Mouse (Mus musculus) retina, adult 2 months (tissue): Measurements from ENCODE around the gene Hs3st1.

ENCODE experiments used
- DNase-seq: peaks from one replicate; pipeline ENCODE4 v3.0.0-alpha.2; 2012; ENCODE audit warnings: low read depth, low spot score

The Hs3st1 gene

GRCm38 (mm10) chr5:39643260-39643923 is 111.9 kb downstream of the Hs3st1 start:
- DNase-seq = no peak

- no peak for DNase-seq
Observed at GRCm38 (mm10) chr5:39642222-39642770, 113.0 kb downstream of the Hs3st1 start.

DNA sequence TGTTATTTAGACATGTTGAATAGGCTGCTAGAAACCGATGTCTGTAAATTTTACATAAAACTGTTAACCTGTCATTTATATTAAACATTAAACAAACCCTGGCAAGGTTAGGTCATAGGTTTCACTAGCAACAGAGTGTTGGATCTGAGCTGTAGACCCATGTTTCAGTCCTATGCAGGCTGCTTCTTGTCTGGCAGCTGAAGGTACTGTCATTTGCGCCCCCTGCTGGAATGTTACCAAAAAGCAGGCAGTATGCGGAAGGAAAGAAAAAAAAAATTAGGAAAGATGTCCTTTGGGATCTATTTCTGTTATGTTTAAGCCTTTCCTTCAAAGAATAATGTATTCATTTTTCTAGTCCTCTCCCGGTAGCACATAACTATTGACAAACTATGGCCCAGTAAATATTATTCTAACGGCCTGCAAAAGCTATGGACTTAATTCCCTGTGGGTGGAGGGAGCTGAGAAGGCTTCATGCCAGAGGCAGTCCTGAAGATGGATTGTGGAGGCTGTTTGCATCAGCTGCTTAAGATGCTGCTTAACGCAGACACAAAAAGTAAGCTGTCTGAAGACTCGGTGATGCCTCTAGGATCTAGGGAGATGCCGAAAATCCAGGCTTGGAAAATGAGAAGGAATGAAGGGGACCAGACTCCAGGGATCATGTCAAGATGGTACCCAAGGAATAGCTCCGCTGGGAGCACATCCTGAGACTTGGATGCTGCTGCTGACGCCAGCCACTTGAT is 115.7 kb downstream of the Hs3st1 start:
- no peak for DNase-seq

DNA sequence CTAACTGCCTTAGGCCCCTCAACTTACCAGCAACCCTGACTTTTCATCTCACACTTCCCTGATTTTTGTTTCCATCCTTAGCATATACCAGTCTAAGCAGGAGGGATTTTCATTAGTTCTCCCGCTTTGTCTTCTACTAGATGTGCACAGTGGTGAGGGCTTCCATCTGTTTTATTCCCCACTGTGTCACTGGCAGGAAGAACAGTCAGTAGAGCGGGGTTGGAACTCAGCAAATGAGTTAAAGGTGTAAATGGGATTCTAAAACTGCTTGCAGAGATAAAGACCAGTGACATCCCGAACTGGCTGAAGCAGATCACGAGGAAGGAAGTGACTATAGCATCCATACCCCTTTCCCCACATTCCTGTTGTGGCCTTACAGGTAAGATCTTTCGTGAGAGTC is 116.3 kb downstream of the Hs3st1 start:
- no peak for DNase-seq

GRCm38 (mm10) chr5:39637874-39638273 is 117.4 kb downstream of the Hs3st1 start:
- DNase-seq = no peak

- DNase-seq = no peak
Observed at GRCm38 (mm10) chr5:39636090-39636489, 119.2 kb downstream of the Hs3st1 start.

DNA sequence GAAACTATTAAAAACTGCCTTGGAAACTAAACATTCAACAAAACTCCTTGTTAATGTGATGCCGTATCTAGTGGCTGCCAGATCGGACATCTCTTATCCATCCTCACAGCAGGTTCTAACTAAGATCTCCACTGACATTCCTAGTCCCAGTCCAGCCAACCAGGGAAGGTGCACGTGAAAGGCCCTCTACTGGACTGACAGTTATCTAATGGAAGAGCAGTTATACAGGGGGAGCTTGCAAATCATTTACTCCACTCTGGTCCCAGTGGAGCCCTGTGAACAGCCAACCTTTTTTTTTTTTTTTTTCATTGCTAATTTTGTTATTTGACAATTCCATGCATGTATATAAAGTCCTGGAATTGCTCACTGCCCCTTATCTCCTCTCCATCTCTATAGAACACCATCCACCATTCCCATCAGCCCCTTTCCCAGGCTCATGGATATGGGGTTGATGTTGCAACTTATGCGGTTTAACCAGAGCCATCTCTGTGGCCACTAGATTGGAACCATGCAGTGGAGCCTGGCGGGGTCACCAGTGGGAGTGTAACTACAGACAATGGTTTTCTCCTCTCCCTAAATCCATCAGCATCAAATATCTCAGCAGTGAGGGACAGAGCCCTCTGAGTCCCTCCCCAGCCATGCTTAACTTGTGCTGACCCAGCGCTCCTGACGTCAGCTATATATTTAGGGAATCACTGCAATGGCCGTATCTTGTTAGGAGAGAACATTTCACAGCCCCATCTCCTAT is 120.8 kb downstream of the Hs3st1 start:
- no peak for DNase-seq

- DNase-seq = no peak
Observed at GRCm38 (mm10) chr5:39633206-39633605, 122.1 kb downstream of the Hs3st1 start.

- DNase-seq = no peak
Observed at GRCm38 (mm10) chr5:39630841-39631240, 124.4 kb downstream of the Hs3st1 start.

DNA sequence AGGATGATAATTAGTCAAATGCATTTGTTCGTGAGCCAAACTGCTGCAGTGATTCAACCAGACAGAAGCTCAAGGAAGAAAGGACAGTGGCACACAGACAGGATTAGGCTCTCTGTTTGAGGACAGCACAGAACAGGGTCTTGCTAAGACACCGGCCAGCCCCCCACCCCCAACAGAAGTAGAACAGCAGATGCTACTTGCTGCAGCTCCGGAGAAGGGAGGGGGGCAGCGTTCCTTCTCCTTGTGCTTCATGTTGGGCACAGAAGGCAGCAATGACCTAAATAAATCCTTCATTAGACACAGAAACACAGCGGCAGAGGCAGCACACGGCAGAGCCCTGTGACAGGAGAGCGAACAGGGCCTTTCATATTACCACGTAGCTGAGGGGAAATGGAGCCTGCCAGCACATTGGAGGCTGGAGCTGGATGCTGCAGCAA is 130.2 kb downstream of the Hs3st1 start:
- no peak for DNase-seq

GRCm38 (mm10) chr5:39624218-39624590 is 131.1 kb downstream of the Hs3st1 start:
- no peak for DNase-seq

GRCm38 (mm10) chr5:39623304-39624217 is 131.7 kb downstream of the Hs3st1 start:
- no peak for DNase-seq

DNA sequence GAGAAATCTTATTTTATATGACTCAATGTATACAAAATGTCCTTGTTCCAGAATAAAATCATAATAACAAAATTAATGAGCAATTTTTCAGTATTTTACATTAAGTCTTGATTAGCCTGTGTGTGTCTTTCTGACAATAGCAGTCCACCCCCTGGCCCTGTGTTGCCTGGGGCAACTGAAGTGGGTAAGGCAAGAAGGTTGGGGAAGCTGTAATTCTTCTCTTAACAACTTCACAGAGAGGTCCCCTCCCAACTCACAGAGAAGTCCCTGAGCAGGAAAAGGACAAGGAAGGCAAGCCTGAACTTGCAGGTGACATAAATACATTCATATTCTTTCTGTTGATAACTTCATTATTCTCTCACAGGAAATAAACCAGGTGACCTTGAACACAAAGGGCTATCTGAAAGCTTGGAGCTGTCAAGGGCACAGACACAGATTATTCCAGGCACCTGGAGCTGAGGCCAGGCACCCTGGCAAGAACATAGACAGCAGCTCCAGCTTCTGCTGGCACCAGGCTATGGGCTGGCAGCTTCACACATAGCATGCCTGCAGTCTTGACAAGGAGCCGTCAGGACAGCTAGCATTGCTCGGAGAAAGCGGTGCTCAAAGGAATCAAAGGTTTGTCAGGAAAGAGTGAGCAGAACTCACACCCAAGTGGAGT is 134.9 kb downstream of the Hs3st1 start:
- DNase-seq = no peak

DNA sequence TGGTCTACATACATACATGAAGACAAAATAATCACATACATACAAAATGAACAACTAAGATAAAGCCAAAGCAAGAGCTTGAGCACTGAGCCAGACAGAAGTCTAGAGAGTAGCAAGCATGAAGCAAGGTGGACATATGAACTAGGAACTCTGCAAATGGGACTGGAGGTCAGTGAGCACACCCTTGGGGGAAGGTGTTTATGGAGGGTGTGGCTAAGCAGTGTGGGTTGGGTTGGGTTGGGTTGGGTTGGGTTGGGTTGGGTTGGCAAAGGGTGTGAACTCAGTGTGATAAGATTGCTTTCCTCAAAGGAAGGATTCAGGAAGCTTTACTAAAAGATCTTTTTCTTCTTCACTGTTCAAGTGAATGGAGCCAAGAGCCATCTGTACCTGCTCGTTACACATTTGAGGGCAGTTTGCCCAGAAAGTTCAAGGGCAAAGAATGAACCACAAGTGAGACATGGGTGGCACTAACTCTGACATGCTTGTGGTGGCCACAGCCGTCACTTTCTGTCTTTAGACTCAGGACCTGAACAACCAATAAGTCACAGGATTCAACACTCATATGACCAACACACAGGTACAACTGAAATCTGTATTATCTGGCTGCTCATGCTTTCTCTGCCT is 137.8 kb downstream of the Hs3st1 start:
- no peak for DNase-seq

DNA sequence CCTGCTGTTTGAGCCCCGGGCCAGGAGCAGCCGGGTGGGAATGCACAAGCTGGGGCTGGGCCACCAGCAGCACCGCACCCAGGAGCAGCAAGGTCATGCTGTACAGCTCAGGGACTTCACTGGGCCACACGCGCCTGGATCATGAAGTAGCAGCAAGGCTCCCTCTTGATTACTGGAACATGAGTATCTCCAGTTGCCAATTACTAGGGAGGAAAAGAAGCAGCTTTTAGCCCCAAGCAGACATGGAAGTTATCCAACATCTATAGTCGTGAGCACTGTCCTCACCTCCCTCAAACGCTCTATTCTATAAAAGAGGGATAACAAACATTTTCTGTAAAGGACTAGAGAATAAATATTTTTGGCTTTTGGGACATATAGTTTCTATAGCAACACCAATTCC is 140.1 kb downstream of the Hs3st1 start:
- no peak for DNase-seq

DNA sequence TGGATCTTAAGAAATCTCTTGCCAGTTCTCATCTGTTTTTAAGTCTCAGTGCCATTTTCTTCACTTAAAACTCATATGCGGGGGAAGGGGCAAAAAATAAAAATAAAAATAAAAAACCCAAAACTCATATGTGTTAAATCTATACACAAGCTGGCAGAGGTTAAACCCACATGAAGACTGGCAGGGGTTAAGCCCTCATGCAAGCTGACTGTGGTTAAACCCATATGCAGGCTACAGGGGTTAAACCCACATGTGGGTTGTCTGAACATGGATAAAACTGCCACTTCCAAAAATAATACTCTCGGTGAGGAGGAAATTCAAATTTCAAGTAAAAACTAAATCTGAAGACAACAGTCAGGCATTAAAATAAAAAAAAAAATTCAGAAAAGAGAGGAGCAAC is 141.7 kb downstream of the Hs3st1 start:
- no peak for DNase-seq

GRCm38 (mm10) chr5:39612240-39612639 is 143.0 kb downstream of the Hs3st1 start:
- DNase-seq = no peak

GRCm38 (mm10) chr5:39608260-39608659 is 147.0 kb downstream of the Hs3st1 start:
- no peak for DNase-seq

DNA sequence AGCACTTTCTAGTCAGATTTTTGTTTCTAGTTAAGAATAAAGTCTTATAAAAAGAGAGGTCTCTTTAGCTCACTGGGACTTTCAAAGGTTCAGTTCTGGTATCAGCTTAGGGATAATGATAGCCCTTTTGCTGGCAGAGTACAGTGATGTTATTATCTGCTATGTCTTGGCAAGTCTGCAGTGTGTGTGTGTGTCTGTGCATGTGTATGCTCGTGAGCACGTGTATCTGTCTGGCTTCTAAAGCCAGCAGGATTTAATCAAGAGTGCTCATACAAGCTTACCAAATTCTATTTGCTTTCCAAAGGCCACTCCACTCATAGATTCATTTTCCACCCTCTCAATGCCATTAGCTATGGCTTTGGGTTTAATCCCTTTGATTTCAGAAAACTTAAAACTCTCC is 160.5 kb downstream of the Hs3st1 start:
- no peak for DNase-seq
